Mouse (Mus musculus) ES-Bruce4 (cell line): Measurements from ENCODE around the gene Hspa4. TPM values are rescaled to one million over a fixed set of nuclear protein-coding genes. Genes with fewer than 3 reads are reported as not detected.
"Not testable (repeated sequence)": the region's sequence is repeated elsewhere in the genome, so short reads cannot be mapped to it uniquely, and the experiment has no call there.

ENCODE experiments used
- H3K27ac ChIP-seq: 2 replicates; pipeline ENCODE4 v1.5.1; 2012; ENCODE audit warnings: low read length, inconsistent platforms; ENCODE audit not compliant: insufficient read depth
- H3K27me3 ChIP-seq: 2 replicates; pipeline ENCODE4 v1.6.1; 2012; ENCODE audit warnings: mild to moderate bottlenecking, low read length, inconsistent platforms; ENCODE audit not compliant: control insufficient read depth, poor library complexity, insufficient read depth, severe bottlenecking
- H3K36me3 ChIP-seq: 2 replicates; pipeline ENCODE4 v1.6.1; 2012; ENCODE audit warnings: inconsistent platforms, mild to moderate bottlenecking, low read length, moderate library complexity; ENCODE audit not compliant: control insufficient read depth, poor library complexity, insufficient read depth, severe bottlenecking
- H3K4me1 ChIP-seq: one replicate; pipeline ENCODE4 v1.8.1; 2011; ENCODE audit warnings: low read length; ENCODE audit not compliant: control insufficient read depth, insufficient read depth
- H3K4me3 ChIP-seq: 2 replicates; pipeline ENCODE4 v1.5.1; 2011; ENCODE audit warnings: low read depth, mild to moderate bottlenecking, low read length
- H3K9ac ChIP-seq: 2 replicates; pipeline ENCODE4 v1.6.1; 2012; ENCODE audit warnings: low read depth, mild to moderate bottlenecking, inconsistent platforms; ENCODE audit not compliant: poor library complexity, severe bottlenecking
- H3K9me3 ChIP-seq: replicated peaks from 2 replicates; pipeline ENCODE4 v1.6.1; 2012; ENCODE audit warnings: mild to moderate bottlenecking, low read length, inconsistent platforms; ENCODE audit not compliant: control insufficient read depth, poor library complexity, insufficient read depth, severe bottlenecking
- CTCF ChIP-seq: IDR thresholded peaks from one replicate; pipeline ENCODE4 v1.8.1; 2011; ENCODE audit warnings: low read depth, low read length
- EP300 ChIP-seq: IDR thresholded peaks from 2 replicates; pipeline ENCODE4 v1.6.1; 2011; ENCODE audit warnings: low read depth, low read length; ENCODE audit not compliant: insufficient read depth
- POLR2A ChIP-seq: IDR thresholded peaks from one replicate; pipeline ENCODE4 v1.8.1; 2011; ENCODE audit warnings: low read length; ENCODE audit not compliant: insufficient read depth
- polyA plus RNA-seq: library from polyadenylated mRNA; stranded (reverse); fragments of >200 nt; gene quantifications from 2 replicates; pipeline ENCODE4 v1.2.4, GENCODE M21; 2011; ENCODE audit warnings: low read depth; ENCODE audit not compliant: missing spikeins, insufficient read depth, insufficient read length

The Hspa4 gene
- 545 and 634 TPM in 2 replicates for polyA plus RNA-seq

GRCm38 (mm10) chr11:53300330-53301166 is at the start of gene Hspa4:
Gene Hspa4 (minus strand): TSS chr11:53300457.
- peak within 1 kb of the TSS; percentile 88 for H3K4me3 ChIP-seq
- H3K27me3 ChIP-seq, result no peaks in the 10 kb centered on the region
- H3K4me1 ChIP-seq, result no peaks in the 10 kb centered on the region
- peaks cover 28% of the 10 kb centered on the region for H3K36me3 ChIP-seq
- H3K9me3 ChIP-seq, result no peaks in the 10 kb centered on the region
- H3K9ac ChIP-seq, result peak within 1 kb of the TSS; percentile 98
- H3K27ac ChIP-seq, result peak within 1 kb of the TSS; percentile 96
- TF ChIP-seq EP300, result 0 out of 2 replicates have a peak, but pooled peaks have one; percentile 42
- TF ChIP-seq POLR2A, result peak; percentile 75
- no peak for TF ChIP-seq CTCF

DNA sequence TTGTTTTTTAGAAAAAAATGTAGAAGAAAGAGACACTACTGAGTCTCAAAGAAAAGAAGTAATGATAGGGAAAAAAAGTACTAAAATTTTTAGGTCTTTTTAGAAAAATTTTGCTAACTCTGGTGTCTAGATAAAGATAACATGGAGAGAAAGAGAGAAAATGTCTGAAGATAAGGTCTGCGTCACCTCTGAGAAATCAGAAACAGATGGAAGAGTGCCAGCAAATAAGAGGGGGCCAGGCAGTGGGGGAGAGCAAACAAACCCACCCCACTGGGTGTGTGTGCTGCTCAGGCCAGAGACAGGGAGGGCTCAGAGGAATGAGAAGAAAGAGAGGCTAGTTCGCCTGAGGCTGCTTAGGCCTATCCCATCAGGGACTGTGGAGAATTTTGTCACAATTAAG is 45.5 kb upstream of the Hspa4 start:
- Histone ChIP-seq H3K9me3 (no peaks in the 10 kb centered on the region), H3K4me1 (peaks cover 2% of the 10 kb centered on the region), H3K4me3 (no peak overlapping the region), H3K27me3 (no peaks in the 10 kb centered on the region), H3K27ac (no peak overlapping the region), H3K36me3 (no peaks in the 10 kb centered on the region), H3K9ac (no peak overlapping the region)
- TF ChIP-seq EP300, result no peak
- no peak for TF ChIP-seq CTCF
- no peak for TF ChIP-seq POLR2A

- Histone ChIP-seq H3K4me3 (no peak overlapping the region), H3K9ac (no peak overlapping the region), H3K27me3 (no peaks in the 10 kb centered on the region), H3K4me1 (peaks cover 2% of the 10 kb centered on the region), H3K36me3 (no peaks in the 10 kb centered on the region), H3K27ac (no peak overlapping the region), H3K9me3 (no peaks in the 10 kb centered on the region)
- no peak for TF ChIP-seq CTCF
- no peak for TF ChIP-seq EP300
- TF ChIP-seq POLR2A, result no peak
Observed at GRCm38 (mm10) chr11:53345328-53345727, 45.1 kb upstream of the Hspa4 start.

GRCm38 (mm10) chr11:53342711-53343110 is 42.5 kb upstream of the Hspa4 start:
- Histone ChIP-seq H3K36me3 (no peaks in the 10 kb centered on the region), H3K9me3 (no peaks in the 10 kb centered on the region), H3K27me3 (no peaks in the 10 kb centered on the region), H3K27ac (no peak overlapping the region), H3K4me1 (peaks cover 2% of the 10 kb centered on the region), H3K9ac (no peak overlapping the region), H3K4me3 (no peak overlapping the region)
- TF ChIP-seq EP300 (no peak), CTCF (no peak), POLR2A (no peak)

GRCm38 (mm10) chr11:53341019-53341418 is 40.8 kb upstream of the Hspa4 start:
- not testable (repeated sequence) for H3K9ac ChIP-seq, H3K27me3 ChIP-seq, H3K27ac ChIP-seq, H3K9me3 ChIP-seq, H3K36me3 ChIP-seq, H3K4me3 ChIP-seq, H3K4me1 ChIP-seq

DNA sequence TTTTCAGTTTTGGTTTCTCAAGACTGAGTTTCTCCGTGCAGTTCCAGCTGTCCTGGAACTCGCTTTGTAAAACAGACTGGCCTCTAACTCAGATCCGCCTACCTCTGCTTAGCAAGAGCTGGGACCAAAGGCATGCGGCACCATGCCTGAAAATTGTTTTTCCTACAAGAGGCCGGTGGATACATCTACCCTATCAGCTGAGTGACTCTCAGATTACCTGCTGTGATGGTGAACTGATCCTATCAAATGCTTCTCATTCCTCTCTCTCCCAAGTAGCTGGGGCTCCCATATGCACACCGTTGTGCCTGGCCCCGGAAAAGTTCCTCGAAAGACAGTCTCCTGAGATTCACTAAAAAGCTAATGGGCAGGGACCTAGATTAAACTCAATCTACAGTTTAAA is 37.4 kb upstream of the Hspa4 start:
- TF ChIP-seq CTCF (no peak), EP300 (no peak), POLR2A (no peak)
- H3K27ac ChIP-seq, result no peak overlapping the region
- H3K4me3 ChIP-seq, result no peak overlapping the region
- no peaks in the 10 kb centered on the region for H3K9me3 ChIP-seq
- H3K9ac ChIP-seq, result no peak overlapping the region
- no peaks in the 10 kb centered on the region for H3K27me3 ChIP-seq
- peaks cover 6% of the 10 kb centered on the region for H3K4me1 ChIP-seq
- H3K36me3 ChIP-seq, result peaks cover 10% of the 10 kb centered on the region
